Mouse (Mus musculus) brain, embryonic 18.5 days (tissue): ENCODE measurements around the gene Phf20.
"Not testable (repeated sequence)": the region's sequence is repeated elsewhere in the genome, so short reads cannot be mapped to it uniquely, and the experiment has no call there.

Experiments
- DNase-seq: peaks from one replicate; pipeline ENCODE4 v3.0.0-alpha.2; 2012; ENCODE audit warnings: low read depth, low spot score

The Phf20 gene

GRCm38 (mm10) chr2:156196302-156197128, at the start of gene Phf20:
Gene Phf20 (plus strand): TSS chr2:156196466.
- peak; percentile 89 for DNase-seq

GRCm38 (mm10) chr2:156147316-156147915, 48.9 kb upstream of the Phf20 start:
- DNase-seq, result no peak

- DNase-seq, result no peak
Observed at GRCm38 (mm10) chr2:156151538-156151937, 44.7 kb upstream of the Phf20 start.

- DNase-seq, result no peak
Observed at GRCm38 (mm10) chr2:156165478-156165877, 30.8 kb upstream of the Phf20 start.

GRCm38 (mm10) chr2:156166557-156166956, 29.7 kb upstream of the Phf20 start:
- DNase-seq, result no peak

GRCm38 (mm10) chr2:156177079-156177478, 19.2 kb upstream of the Phf20 start:
- no peak for DNase-seq

GRCm38 (mm10) chr2:156177651-156178050, 18.6 kb upstream of the Phf20 start:
- no peak for DNase-seq

- DNase-seq, result peak; percentile 46
Observed at GRCm38 (mm10) chr2:156179046-156179795, 17.0 kb upstream of the Phf20 start.

- peak; percentile 18 for DNase-seq
Observed at GRCm38 (mm10) chr2:156179796-156180093, 16.5 kb upstream of the Phf20 start.

GRCm38 (mm10) chr2:156180094-156180821, 16.0 kb upstream of the Phf20 start, which contains the start of gene Rbm39:
Gene Rbm39 (minus strand): TSS chr2:156180238.
- peak; percentile 99 for DNase-seq

- no peak for DNase-seq
Observed at GRCm38 (mm10) chr2:156180824-156181590, 15.3 kb upstream of the Phf20 start.

GRCm38 (mm10) chr2:156181592-156181991, 14.7 kb upstream of the Phf20 start:
- DNase-seq, result no peak

GRCm38 (mm10) chr2:156189241-156189640, 7.0 kb upstream of the Phf20 start:
- DNase-seq, result not testable (repeated sequence)

GRCm38 (mm10) chr2:156190004-156190896, 6.0 kb upstream of the Phf20 start:
- DNase-seq, result no peak

GRCm38 (mm10) chr2:156191540-156191939, 4.7 kb upstream of the Phf20 start:
- no peak for DNase-seq

GRCm38 (mm10) chr2:156192068-156192467, 4.2 kb upstream of the Phf20 start:
- no peak for DNase-seq

GRCm38 (mm10) chr2:156193066-156193862, 3.0 kb upstream of the Phf20 start:
- DNase-seq, result no peak

- no peak for DNase-seq
Observed at GRCm38 (mm10) chr2:156194571-156194970, 1.7 kb upstream of the Phf20 start.
